Mouse (Mus musculus): ENCODE data around the gene Nras.
A peak's percentile ranks its signal among the peaks of the same experiment; 100 is the strongest.

Gene Nras

DNA sequence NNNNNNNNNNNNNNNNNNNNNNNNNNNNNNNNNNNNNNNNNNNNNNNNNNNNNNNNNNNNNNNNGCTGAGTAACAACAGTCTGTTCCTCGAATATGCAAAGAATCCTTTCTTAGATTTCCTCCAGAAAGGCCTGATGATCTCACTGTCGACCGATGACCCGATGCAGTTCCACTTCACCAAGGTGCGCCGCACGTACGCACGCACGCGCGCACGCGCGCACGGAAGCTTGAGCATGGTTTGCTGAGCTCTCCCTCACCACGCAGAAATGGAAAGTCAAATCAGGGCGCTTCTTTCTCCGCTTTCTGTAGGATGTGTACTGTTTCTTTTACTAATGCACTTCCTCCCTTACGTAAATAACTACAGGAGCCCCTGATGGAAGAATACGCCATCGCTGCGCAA lies 40.6 kb downstream of the Nras start:
- DNase-seq (ENCODE audit: low read depth): no peak

DNA sequence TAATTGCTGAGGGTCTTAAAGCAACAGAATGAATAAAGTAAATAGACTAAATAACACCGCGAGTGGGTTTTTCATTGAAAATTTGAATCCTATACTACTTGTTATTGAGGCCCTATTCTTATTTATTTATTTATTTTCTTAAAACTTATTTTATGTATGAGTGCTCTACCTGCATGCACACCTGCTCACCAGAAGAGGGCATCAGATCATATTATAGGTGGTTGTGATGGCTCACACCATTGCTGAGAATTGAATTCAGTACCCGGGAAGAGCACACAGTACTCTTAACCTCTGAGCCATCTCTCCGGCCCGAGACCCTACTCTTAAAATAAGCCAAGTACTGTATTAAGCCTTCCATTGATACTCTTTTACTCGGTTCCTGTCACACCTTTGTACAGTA lies 41.6 kb downstream of the Nras start:
- DNase-seq (ENCODE audit: low read depth): no peak

DNA sequence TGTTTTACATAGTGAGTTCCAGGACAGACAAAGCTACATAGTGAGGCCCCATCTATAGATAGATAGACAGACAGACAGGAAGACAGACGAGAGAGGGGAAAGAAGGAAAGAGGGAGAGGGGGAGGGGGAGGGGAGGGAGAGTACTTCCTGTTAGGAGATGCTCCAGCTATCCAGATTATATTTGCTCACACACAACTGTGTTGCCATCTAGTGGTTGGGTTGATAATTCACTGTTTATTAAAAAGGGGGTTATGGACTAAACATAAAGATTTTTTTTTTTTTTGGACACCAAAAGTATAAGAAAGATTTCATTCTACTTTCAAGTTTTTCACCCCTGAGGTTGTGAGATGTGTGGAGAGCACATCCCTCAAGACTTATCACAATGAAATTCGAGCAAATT lies 42.6 kb downstream of the Nras start:
- no peak for DNase-seq (ENCODE audit: low read depth)

DNA sequence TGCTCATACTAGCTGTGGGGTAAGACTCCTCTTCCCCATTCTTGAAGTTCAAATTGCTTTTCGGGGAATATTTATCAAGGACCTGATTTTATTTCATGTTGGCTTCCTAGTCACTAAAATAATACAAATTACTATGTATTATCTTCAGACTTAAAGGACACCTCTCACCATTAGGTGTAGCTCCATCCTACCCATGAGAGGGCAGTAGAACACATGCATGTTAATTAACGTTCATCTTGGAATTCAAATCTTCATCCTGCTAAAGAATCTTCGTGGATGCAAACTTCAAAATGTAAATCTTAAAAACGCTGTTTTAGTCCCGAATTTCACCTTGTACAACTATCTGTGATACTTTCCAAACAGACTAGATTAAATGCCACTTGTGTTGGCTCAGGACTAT lies 43.1 kb downstream of the Nras start:
- no peak for DNase-seq (ENCODE audit: low read depth)

DNA sequence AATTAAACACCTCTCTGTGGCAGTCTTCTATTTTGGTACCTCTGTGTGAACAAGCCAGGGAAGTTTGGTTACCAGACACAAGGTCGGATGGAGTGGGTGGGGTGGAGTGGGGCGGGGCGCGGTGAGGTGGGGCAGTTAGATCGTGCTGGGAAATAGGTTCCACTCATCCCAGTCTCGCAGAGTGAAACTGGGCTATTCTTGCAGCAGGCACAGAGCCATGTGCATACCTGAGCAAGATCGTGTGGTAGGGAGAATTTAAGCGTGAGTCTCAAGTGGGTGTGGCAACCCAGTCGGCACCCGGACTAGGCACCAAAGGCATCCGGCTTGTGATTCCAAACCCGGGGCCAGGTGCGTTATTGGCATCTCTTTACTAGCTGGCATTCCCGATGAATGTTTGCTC lies 43.8 kb downstream of the Nras start:
- DNase-seq (ENCODE audit: low read depth): no peak

DNA sequence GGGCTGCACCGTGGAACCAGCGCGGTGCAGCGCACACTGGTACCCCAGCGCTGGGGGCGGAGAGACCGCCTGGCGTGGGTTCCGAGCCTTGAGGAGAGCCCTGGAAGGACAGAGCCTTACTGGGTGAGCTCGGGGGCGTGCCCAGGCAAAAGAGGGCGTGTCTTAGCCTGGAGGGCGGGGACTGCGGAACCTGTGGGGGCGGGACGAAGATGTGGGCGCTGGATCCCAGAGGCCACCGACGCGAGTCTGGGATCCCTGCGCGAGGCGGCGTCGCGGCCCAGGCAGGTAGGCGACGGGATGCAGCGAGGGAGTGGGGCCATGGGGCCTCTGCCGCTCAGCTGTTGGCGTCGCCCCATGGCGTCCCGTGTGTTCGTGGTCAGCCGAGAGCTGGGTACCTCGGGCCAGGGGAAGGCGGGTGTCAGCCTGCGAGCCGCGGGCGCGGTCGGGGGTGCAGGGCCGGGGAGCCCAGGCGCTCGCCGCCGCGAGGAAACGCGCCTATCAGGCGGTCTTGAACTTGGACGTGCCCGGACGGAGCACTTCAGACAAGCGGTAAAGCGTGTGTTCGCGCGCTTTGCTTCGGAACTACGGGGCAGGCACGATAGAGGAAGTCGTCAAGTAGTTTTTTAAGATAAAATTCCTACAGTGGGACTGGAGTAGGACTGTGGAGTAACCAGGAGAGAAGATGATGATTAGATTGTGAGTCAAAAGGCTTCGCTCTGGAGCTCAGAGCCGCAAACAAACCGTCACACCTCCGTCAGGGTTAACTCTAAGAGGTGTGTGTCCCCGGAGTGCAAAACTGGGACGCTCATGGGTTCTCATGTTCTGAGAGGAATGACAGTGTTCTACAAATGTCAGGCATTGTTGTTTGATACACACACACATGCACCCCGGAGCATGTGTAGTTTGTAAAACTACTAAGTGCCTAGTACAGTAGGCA lies 44.6 kb downstream of the Nras start, which contains the start of gene Dennd2c:
TSS of gene Dennd2c (plus strand) at position 151 of the 937 bp plus-strand sequence.
- DNase-seq (ENCODE audit: low read depth): peak; percentile 84

DNA sequence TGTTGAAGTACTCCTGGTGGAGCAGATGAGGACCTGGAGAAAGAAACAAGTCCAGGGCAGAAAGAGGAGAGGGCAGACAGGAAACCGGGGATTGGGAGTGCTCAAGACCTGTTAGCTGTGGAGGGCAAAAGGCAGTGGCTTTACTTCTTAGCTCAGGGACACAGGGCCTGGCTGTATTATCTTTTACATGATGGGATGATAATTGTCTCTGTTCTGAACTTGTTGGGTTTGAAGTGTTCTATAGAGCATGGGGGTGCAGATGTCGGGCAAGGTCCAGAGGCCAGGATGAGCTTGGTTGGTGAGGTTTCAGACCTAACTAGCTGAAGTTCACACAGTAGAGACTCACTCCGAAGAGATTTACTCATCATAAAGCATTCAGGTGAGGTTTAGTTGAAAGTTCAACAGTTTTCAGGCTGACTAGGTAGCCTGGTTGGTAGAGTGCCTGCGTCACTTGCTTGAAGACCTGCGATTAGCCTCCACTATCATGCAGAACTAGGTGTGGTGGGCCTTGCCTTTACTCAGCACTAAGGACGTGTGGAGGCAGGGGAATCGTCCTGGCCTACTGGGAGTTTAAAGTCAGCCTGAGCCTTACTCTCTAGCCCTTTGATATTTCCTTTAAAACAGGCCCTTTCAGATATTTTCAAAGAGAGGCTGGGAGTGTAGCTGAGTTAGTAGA lies 49.6 kb downstream of the Nras start:
- DNase-seq (ENCODE audit: low read depth): no peak

DNA sequence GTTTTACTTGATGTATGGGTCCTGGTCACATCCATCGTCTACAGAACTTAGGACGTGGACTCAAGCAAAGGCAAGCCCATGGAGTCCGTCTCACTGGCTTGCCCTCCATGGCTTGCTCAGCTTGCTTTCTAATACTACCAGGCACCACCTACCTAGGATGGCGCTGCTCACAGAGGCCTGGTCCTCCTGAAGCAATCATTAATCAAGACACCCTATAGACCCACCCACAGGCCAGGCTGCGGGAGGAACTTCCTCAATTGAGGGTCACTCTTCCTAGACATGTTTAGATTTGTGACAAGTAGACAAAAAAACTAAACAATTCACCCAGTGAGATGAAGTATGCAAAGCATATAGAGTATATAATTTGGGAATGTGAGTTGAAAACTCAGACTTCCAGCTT lies 54.1 kb downstream of the Nras start:
- DNase-seq (ENCODE audit: low read depth): no peak
